Mouse (Mus musculus): ENCODE measurements around the gene Otulin.
A peak's percentile ranks its signal among the peaks of the same experiment; 100 is the strongest.

Otulin gene

DNA sequence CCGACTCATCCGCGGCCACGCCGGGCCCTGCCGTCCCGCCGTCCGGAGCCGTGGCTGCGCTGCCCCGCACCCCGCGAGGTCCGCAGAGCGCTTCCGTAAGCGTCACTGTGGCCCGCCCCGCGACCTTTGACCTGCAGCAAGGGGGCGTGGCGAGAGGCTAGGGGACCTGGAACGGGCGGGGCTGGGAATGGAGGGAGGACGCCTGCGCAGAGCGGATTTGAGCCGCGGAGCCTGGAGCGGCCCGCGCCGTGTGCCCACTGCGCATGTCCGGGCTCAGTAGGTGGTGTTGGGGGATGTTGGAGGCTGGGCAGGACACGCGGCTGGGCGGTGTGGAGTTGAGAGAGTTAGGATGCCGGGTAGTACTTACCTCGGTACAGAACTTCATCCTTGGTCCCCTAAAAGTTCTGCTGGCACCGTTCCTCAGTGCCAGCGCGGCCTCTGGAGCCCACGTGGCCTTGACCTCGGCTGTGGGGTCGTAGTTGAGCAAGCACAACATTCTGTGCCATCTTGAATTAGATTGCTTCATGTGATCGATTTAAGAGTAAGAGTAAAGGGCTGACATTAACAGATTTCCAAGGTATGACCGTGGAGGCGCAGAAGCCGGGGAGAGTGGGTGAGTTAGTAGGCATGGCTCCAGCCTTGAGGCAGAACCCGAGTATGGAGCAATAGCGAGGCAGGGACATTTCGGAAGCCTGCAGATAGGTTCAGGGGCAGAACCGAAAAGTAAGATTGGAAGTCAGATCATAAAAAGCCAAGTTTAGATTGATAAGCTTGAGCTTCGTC is at the start of gene Otulin:
TSS of gene Otulin (minus strand) at position 93 of the 783 bp plus-strand sequence.
- peak; percentile 92 for DNase-seq (ENCODE audit: low read depth)

- DNase-seq (ENCODE audit: low read depth) = no peak
Observed at GRCm38 (mm10) chr15:27678511-27678910, 48.0 kb upstream of the Otulin start.

DNA sequence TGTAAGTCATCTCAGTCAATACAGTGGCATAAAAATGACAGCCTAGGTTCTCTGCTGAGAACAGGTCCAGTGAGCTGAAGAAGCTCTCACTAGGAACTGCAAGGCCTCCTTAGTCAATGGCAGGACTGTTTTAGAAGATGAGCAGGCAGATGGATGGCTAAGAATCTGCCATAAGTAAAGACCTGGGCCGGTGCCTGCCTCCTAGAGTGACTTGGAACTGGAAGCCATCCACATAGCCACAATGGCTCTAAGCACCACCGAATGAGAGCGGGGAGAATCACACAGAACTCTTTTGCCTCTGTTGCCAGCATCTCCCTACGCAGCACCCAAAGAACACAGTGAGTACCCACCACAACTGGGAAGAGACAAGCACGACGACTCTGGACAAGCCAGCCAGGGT is 47.3 kb upstream of the Otulin start:
- no peak for DNase-seq (ENCODE audit: low read depth)

- DNase-seq (ENCODE audit: low read depth) = no peak
Observed at GRCm38 (mm10) chr15:27676211-27676610, 45.7 kb upstream of the Otulin start.

- no peak for DNase-seq (ENCODE audit: low read depth)
Observed at GRCm38 (mm10) chr15:27675122-27675521, 44.6 kb upstream of the Otulin start.

DNA sequence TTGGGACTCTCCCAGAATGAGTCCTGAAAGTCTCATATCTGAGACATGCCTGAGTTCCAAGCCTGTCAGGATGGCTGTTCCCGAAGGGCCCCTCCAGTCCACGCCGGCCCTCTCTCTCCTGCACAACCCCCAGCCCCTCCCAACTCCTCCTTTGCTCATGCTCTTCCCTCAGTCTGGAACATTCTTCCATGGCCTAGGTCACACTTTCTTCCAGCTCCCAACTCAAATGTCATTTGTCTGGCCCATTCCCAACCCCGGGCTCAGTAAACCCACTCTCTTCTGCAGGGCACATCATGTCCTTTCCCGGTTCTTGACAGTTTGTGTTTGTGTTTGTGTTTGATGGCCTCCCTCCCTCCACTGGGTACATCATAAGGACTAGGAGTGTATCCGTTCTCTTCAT is 43.5 kb upstream of the Otulin start:
- no peak for DNase-seq (ENCODE audit: low read depth)

DNA sequence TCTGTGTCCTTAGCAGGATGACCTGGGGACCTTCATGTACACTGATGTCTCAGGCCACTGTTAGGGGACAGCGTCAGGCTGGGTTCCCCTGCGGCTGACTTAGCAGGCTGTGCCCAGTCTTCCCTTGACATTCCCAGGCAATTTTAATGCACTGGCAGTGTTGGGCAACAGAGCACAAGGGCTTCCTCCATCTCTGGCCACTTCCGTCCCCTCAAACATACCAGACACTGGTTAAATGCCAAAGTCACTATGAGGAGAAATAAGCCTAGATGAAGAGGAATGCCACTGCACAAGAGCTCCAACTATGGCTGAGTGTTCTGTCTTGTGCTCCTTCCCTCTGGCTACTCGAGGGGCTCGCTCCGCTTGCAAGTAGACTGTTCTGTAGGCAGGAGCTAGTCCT is 42.7 kb upstream of the Otulin start:
- no peak for DNase-seq (ENCODE audit: low read depth)

GRCm38 (mm10) chr15:27672259-27672658 is 41.8 kb upstream of the Otulin start:
- DNase-seq (ENCODE audit: low read depth) = no peak

DNA sequence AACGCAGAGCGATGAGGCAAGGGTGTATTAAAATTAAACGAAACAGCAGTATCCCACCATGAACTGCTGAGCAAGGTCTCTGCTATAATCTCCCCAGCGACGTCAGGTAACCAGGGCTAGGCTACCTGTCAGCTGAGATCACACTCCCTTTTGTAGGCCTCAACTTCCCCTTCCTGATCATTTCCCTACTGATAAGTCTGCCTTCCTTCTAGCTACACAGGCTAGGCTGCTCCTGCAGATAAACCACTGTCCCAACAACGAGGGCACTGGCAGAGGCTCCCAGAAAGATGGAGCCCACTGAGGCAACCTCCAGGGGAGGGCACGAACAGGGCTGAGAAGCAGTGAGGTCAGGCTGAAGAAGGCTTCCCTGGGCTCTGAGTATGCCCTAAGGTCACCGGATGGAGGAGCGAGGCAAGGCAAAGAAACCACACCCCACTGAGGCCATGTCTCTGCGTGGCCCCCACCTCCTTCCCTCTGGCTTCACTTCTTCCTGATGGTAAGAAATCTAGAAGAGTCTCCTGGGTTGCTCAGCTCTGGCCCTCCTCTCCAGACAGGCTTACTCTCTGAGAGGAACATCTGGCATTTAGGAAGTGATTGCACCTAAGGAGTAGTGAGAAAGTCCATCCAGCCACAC is 41.2 kb upstream of the Otulin start:
- DNase-seq (ENCODE audit: low read depth) = no peak

GRCm38 (mm10) chr15:27670708-27671107 is 40.2 kb upstream of the Otulin start:
- no peak for DNase-seq (ENCODE audit: low read depth)

GRCm38 (mm10) chr15:27669931-27670411 is 39.5 kb upstream of the Otulin start:
- no peak for DNase-seq (ENCODE audit: low read depth)

DNA sequence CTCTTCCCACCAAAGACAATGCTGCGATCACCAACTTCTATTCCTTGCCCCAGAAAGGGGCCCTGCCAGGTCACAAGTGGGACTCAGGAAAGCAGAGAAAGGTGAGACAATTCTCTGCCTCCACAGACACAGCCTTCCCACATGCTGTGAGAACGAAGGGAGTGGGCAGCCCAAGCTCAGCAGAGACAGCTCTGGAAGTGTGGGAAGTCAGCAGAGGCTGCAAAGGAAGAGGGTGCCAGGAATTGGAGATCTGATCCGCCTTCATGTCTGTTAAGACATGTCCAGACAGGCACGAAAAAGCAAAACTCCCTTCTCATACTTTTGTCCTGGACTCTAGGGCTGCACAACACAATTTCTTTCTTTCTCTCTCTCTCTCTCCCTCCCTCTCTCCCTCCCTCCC is 38.8 kb upstream of the Otulin start:
- no peak for DNase-seq (ENCODE audit: low read depth)

DNA sequence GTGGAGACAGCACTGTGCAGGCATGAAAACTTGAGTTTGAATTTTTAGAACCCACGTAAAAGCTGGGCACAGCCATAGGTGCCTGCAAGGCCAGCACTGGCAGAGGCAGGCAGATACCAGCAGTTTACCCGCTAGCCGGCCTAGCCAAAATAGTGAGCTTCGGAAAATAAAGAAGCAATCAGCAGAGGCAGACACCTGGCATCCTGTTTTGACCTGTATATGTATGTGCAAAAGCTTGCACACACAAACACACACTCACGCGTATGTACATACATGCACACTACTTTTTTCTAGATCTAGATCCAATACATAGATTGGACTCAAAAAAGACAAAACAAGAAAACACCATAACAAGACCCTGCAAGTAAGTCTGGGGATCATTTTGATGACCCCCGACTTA is 38.1 kb upstream of the Otulin start:
- no peak for DNase-seq (ENCODE audit: low read depth)

- DNase-seq (ENCODE audit: low read depth) = no peak
Observed at GRCm38 (mm10) chr15:27668001-27668461, 37.5 kb upstream of the Otulin start.

DNA sequence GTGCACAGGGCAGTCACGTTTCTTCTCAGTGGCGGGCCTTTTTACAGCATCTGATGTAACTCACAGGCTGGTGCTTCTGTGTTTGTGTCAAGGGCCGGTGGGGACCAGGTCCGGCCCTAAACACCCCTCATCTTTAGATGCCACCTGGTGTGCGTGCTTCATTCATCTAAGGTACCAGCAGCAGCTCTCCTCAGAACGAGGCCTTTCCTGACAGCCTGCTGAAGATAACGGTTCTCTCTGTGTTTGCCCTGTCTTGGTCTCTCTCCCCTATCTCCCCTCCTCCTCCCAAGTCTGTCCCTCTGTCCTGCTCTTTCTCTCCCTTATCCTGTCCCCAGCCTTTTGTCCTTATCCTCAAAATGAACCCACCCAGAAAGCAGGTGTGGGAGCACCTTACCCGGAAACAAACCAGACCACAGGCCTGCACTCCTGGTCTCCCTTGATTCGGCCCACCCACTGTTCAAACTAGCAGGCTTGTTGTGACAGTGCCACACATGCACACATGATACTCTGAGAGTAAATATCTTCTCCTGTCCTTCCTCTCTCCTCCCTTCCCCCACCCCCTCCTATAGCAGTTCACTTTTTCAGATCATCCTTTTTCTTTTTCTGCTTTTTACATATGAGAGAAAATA is 36.5 kb upstream of the Otulin start:
- no peak for DNase-seq (ENCODE audit: low read depth)

DNA sequence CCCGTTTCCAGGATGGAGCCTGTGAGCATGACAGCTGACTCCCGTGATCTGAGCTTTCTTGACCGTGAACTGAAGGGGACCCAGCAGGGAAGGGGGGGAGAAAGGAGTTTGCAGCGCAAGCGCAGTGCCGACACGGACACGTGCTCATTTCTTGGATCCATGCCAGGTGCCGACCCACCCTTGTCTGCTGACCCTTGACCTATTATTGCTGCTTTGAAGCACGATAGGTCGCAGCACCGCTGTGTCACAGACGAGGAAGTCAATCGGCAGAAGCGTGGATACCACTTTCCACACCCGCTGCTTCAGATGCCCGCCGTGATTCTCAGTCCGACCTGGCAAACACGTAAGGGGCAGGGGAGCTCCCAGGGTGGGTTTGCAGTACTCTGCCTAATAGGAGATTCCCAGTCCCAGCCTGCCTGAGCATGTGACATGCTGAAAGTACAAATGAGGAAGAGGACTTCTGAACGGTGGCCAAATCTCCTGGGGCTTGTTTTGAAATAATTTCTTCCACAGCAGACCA is 35.0 kb upstream of the Otulin start:
- DNase-seq (ENCODE audit: low read depth) = no peak

DNA sequence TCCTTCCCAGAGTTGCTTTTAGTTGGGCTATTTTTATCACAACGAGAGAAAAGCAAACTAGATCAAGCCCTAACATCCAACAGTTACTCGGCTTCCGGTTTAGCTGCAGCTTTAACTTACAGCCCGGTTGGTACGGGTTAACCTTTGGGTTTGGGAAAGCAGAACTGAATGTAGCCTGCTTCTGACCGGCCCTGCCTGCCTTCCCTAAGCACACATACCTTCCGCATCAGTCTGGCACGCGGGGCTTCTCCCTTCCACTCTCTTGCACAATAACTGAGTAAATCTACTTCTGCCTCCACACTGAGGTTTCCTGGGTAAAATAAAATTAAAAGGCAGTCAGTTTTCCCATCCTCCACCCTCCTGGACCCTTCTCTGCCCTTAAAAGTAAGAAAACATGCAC is 33.6 kb upstream of the Otulin start:
- no peak for DNase-seq (ENCODE audit: low read depth)

GRCm38 (mm10) chr15:27662699-27663098 is 32.2 kb upstream of the Otulin start:
- DNase-seq (ENCODE audit: low read depth) = no peak

- DNase-seq (ENCODE audit: low read depth) = no peak
Observed at GRCm38 (mm10) chr15:27661696-27662095, 31.2 kb upstream of the Otulin start.

DNA sequence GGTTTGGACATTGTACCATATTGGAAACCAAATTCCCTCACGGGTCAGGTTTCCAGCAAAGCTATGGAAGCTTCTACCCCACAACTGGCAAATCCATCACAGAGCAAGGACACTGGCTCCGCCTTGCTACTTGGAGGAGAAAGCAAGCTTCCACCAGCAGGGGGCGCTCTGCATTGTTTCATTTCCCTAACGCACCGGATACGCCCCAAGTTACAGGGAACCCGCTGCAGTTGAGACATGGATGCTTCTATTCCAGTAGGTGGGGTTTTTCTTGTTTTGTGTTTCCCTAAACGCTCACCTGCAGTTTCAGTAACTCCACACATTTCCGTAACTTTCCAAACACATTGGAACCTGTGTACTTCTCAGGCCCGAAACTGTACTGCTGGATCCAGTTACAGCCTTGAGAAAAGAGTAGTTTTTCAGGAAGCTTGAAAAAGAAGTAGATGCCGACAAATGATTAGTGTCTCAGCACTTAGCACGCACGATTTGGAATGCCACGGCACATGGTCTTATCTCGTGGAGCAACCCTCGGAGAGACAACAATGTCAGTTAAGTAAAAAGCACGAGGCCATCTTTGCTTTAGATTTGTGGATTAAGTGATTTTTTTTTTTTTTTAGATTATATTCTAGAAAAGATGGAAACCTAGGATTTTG is 29.2 kb upstream of the Otulin start:
- peak; percentile 82 for DNase-seq (ENCODE audit: low read depth)

DNA sequence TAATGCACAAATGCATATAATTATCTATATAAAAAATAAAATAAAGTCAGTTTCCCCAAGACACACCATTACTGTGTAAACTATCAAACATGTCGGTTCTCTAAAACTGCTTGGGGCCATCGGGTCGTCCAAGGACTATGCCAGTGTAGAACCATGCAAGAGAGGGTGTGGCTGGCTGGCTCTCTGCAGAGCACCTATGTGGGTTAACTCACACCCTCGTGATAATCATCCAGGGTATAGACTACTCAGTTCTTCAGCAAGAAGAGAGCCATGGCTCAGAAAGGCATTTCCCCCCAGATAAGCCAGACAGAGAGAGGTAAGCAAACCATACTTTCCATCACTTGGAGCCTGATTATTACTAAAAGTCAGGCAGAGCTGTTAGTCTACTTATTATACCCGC is 28.6 kb upstream of the Otulin start:
- no peak for DNase-seq (ENCODE audit: low read depth)

DNA sequence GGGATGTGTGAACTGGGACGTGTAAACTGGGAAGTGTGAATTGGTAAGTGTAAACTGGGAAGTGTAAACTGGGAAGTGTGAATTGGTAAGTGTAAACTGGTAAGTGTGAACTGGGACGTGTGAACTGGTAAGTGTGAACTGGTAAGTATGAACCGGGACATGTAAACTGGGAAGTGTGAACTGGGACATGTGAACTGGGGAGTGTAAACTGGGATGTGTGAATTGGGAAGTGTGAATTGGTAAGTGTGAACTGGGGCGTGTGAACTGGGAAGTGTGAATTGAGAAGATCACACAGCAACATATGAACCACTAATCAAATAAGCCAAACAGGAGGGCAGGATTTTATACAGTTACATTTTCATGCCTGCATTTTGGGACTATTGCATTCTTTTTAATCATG is 27.9 kb upstream of the Otulin start:
- no peak for DNase-seq (ENCODE audit: low read depth)
